Mouse (Mus musculus) left cerebral cortex, postnatal 10 days (tissue): Measurements from ENCODE around the gene Gm9970. TPM values are rescaled to one million over a fixed set of nuclear protein-coding genes. Genes with fewer than 3 reads are reported as not detected.

ENCODE experiments used
- DNase-seq, 2 experiments: peaks; one replicate each; pipeline ENCODE4 v3.0.0; 2021 to 2022; ENCODE audit warnings: low spot score in 2 of 2, mixed read lengths in 1 of 2; ENCODE audit errors: extremely low spot score in 1 of 2
- intact Hi-C: fragments of 180-260 bp; cut with DNase I; formaldehyde crosslinking; loops from one replicate; pipeline ENCODE4 v1.15.1; 2025
- total RNA-seq, 2 experiments: library from RNA; stranded (reverse); gene quantifications; 2 replicates each; pipeline ENCODE4 v1.2.3; 2021

Gene Gm9970
- not detected for total RNA-seq

DNA sequence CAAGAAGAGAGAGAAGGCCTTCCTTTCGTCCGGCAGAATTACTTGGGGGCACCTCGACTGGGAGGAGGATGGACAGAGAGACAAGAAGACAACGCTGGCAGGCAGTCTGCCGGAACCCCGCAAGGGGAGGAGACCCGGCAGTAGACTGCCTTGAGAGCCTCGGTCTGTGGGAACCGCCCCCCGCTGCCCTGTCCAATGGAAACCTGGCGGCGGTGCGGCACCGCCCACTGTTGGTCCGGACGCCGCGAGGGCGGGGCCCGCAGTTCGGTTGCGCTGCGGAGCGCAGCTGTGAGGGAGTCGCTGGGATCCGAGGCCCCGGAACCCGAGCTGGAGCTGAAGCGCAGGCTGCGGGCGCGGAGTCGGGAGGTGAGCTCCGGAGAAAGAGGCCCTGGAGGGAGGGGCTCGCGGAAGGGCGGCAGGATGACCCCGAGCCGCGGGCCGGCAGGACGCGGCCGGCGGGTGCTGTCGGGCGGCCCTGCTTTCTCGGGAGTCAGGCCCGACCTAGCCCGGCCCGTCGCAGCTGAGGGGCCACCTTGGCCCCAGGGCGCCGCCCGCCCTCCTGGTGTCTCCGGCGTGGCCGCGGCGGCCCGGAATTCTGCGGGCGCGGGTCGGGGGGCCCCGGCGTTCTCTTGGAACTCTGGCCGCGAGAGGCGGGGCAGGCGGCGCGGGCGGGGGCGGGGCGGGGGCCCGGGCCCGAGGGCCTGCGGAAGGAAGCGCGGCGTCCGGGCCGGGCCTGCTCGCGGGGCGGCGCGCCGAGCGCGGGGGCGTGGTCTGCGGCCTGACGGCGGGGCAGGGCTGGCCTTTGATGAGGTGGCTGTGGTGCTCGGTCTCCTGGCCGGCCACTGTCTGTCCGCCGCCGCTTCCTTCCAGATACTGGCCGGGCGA is at the start of gene Gm9970, which contains the start of gene Nrbp1:
TSS of gene Gm9970 (minus strand) at position 596 of the 885 bp plus-strand sequence.
TSS of gene Nrbp1 (plus strand) at position 228 of the 885 bp plus-strand sequence.
- intact Hi-C loops: loop anchor here (2.0 kb wide), 1 partner anchor 20 kb away; the partner anchor contains the start of gene Ppm1g
- peak; percentile 93 to 98 for DNase-seq

DNA sequence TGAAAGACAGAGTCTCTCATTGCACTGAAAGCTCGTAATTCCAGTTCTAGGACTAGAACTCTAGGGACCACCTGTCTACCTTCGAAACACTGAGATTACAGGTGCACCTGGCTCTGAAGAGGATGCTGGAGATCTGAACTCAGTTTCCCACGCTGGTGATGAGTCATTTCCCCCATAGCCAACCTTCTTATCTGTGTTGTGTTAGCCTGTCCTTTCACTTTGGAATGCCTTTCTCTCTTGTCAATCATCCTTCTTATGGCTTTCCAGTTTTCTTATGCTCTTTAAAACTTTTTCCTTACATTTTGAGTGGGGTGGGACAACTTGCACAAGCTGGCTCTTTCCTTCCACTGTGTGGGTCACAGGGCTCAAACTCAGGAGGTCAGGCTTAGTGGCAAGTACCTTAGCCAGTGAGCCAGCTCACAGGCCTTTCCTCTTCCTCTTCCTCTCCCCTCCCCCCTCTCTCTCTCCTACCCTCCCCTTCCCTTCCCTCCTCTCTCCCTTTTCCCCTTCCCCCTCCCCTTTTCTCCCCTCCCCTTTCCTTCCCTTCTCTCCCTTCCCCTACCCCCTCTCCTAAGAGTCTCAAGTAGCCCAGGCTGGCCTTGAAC is 48.7 kb upstream of the Gm9970 start:
- DNase-seq: no peak
- intact Hi-C loops: loop anchor here (5.0 kb wide), 1 partner anchor 178 kb away; no protein-coding TSS in a partner anchor

DNA sequence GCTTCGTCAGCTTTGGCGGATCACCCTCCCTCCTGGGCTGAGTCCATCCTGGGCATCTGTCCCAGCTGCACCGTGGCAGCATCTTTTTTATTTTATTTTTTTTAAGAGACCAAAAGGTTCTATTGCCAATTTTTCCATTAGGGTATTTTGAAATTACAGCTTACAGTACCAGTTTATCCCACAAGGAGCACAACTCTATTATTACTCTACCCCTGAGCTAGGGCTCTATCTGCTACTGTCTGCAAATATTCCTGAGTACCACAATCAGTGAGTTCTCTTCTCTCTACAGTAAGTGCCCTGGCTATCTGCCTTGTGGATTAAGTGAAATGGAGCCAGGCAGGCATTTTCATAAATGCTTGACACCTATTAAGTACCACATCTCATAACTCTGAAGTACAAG is 47.6 kb upstream of the Gm9970 start:
- intact Hi-C loops: loop anchor here (5.0 kb wide), 1 partner anchor 179 kb away; no protein-coding TSS in a partner anchor
- DNase-seq: no peak

DNA sequence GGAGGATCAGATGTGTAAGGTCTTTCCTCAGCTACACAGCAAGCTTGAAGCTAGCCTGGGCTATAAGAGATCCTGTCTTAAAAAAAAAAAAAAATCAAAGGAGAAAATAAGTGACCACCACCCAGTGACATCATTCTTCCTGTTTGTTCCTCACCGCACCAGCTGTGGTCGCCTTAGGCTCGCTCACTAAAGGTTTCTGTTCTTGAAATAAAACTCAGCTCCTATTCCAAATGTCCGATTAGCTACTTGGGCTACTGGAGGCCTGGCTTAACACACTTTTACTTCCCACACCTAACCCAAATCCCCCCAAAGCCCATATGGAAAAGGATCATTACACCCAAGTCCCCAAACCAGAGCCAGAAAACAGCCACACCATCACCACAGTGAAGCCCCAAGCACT is 47.2 kb upstream of the Gm9970 start:
- no peak for DNase-seq
- intact Hi-C loops: loop anchor here (5.0 kb wide), 1 partner anchor 179 kb away; no protein-coding TSS in a partner anchor

DNA sequence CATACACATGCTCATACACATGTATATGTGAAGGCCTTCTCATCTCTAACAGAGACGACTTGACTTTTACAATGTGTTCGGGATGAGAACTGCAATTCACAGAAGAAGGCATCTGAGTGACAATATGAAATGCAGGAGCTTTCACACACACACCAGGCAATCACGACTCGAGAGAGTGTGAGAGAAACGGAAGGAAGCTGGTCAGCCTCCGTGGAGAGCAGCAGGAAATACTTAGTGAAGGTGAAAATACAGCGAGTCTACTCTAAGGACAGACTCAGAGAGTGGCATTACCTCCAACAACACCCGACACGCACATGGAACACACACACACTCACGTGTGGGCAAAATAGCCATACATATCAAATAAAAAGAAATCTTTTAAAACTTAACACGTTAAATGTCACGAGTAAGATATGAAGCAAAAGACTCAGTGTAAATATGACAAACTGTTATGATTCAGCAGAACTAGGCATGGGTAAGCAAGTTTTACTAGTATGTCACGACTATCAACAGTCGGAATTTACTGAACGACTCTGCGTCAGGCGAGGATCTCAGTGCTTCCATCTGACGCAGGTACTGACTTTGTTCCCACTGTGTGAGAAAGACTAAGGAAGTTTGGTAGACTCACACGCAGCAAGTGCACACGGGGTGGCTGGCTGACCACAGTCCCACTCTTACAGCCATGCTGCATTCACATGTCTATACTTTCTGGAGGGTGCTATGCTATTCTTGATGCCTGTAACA is 38.4 kb upstream of the Gm9970 start:
- no peak for DNase-seq
- intact Hi-C loops: no loop called here

DNA sequence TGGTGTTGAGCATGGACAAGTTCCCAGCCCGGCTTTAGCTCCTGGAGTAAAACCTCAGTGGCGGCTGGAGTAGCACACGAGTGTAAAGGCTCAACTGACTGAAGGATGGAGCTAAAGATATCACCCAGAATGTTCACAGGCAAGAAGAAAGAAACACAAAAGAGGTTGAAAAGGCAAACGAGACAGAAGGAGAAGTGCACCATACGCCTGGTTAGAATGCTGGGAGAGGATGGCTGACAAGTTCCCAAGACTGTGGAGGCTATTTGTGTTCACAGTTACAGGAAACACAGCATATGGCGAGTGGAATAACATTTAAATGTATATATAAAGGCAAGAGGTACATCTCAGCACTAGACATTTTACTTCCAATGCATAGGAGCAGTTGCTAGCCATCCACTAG is 32.0 kb upstream of the Gm9970 start:
- no peak for DNase-seq

DNA sequence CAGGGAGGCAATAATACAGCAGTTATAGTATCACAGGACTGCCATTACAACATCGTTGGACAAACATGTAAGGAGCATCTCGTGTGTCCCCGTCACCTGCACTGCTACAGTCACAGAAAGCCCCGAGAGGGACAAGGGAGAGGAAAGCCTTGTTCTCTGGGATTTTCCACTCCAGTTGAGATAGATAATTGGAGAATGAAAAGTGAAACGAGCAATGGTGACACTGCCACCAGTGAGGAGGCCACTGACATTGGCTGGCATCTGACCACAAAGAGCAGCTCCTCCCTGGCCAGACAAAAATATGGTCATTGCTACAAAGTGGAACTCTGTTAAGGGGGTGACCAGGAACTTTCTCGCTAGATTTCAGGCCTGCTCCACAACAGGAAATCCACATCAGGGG is 26.7 kb upstream of the Gm9970 start:
- intact Hi-C loops: no loop called here
- no peak for DNase-seq

More for the DNA sequence above, 32.0 kb upstream of the Gm9970 start:
- intact Hi-C loops: no loop called here

DNA sequence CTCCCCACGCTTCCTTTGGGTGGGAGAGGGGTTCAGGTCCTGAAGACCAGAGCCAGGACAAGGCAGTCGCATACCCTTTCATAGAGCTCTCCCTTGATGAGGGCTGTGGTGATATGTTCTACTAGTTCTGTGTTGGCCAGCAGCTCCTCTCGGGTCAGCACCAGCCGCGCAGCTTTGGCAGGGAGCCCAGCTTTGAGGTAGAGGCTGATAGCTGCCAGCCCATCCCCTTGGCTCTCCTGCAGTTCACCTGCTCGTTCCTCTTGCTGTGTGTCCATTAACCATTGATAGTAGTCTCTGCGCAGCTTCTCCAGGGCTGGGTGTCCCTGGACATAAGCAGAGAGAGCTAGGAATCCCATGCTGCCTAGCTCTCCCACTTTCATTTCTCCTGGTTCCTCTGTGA is 25.1 kb upstream of the Gm9970 start:
- DNase-seq: peak in 1 of 2 experiments; percentile 35
- intact Hi-C loops: no loop called here

DNA sequence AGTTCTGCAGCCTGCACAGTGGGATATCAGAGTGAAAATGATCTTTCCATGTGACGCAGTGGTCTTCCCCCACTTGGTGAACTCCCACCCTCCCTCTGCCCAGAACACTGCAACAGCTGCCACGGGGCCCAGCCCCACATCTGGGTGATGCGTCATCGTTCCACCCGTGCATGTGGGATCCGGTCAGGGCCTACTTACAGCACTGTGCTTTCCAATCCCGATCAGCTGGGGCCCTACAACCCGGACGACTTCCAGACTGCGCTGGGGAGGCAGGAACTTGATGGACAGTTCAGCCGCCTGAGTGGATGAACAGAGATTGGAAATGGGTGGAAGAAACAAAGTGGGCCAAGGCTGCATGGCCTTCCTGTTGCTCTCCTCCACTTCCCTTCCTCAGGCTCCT is 16.6 kb upstream of the Gm9970 start:
- intact Hi-C loops: no loop called here
- no peak for DNase-seq

DNA sequence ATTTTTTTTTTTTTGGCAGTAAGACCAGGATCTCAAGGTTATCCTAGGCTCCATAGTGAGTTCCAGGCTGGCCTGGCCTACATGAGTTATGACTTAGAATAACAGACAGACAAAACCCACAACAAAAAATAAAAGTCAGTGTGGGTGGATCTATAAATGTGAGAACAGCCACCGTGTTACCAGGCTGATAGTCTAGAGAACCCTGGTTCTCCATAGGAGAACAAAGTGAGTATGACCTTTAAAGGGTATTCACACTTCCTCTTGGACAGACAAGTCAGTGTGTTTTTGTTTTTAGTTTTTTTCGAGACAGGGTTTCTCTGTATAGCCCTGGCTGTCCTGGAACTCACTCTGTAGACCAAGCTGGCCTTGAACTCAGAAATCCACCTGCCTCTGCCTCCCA is 14.9 kb upstream of the Gm9970 start:
- intact Hi-C loops: no loop called here
- no peak for DNase-seq

DNA sequence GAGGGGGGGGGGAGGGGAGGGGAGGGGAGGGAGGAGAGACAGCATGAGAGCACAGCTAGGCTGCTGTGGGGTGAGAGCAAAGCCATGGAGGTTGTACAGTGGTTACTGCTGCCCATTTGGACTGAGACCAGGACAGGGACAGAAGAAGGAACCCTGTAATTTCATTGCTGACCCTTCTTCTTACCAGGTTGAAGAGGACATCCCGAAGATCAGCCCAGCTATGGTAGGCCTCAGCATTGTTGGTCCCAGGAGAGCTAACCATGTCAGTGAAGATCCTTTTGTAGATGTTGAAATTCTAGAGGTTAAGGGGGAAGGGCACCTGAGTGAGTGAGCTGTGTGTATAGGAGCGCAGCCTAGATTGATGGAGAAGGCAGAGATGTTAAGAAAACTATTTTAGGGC is 14.3 kb upstream of the Gm9970 start:
- intact Hi-C loops: no loop called here
- no peak for DNase-seq

DNA sequence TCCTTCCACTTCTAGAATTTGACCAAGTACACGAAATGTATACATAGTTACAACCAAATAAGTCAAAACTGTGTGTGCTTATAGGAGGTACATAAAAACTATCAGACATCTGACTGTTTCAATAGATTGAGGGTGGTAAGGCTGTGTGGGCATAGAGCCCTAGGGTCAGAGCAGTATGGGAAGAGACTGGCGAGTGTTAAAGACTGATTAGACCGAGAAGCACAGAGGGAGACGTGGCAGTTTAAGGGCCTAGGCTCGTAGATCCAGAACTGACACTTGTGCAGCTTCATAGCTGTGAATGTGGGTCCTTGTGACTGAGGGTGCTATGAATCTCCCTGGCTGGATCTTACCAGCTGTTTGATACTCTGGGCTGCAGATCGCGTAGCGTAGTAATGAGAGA is 13.9 kb upstream of the Gm9970 start:
- intact Hi-C loops: loop anchor here (5.0 kb wide), 1 partner anchor 58 kb away; no protein-coding TSS in a partner anchor
- no peak for DNase-seq

DNA sequence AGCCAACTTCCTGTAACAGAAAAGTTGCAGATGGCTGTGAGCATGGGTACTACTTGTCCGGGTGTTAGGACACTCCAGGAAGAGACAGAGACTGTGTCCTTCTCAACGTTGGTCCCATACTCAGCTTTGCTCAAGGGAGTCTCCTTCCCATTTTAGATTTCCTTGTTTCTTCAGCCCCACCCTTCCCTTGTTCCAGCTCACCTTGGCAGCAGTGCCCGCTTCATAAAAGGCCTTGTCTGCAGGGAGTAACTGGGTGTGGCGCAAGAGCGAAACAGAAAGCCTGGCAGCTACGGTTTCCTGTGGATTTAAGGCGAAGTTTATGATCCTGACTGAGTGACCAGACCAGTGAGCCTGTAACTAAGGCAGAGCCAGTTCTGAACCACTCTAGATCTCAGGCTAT is 13.4 kb upstream of the Gm9970 start:
- intact Hi-C loops: loop anchor here (5.0 kb wide), 1 partner anchor 57 kb away; no protein-coding TSS in a partner anchor

DNA sequence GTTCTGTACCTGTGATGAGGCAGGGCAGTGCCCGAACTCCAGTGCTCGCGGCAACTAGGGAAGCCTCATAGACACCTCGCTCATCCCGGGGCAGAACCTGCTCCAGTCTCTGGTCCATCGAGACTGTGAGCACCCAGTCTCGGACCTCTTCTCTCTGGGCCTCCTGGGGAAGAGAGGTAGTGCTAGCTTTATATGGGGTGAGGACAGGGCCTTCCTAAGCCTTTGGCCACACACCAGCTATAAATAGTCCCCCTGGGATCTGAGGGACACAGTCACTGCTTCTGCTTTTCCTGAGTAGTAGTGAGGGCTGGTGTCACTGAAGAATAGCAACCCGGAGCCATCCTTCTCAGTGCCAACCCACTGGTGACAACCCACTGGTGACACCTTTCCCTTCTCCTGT is 12.8 kb upstream of the Gm9970 start:
- intact Hi-C loops: loop anchor here (5.0 kb wide), 1 partner anchor 57 kb away; no protein-coding TSS in a partner anchor

More for the DNA sequence above, 13.4 kb upstream of the Gm9970 start:
- peak in 1 of 2 experiments; percentile 43 for DNase-seq

DNA sequence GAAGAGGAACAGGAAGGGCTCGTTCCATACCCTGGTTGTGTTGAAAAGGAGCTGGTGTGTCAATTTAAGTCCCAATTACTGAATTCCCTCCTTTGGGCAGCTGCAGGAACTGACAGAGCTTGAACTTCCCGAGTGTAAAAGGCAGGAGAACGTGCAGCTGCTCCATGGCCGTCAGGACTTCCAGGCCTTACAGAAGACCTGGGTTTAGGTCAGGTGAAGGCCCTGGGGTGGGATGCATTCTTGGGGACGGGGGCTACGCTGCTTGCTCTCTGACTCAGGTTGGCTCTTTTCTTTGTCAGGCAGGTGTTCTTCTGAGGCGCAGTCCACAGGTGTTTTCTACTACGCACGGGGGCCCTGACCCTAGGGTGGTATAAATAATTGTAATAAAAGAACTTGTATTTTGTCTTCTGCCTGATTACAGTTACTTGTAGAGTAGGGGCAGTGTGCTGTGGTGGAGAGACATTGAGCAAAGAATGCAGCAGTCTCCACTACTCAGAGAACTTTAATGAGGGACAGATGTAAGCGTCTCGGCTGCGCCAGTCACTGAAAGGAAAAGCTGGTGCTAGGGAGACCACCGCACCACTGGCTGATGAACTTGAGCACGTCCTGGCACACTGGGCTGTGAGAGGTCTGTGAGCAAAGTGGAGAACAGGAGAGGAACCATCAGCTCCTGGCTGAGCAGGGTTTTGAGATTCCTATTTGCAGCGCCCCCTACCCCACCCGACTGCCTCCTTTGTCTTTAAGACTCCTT is 11.9 kb upstream of the Gm9970 start:
- intact Hi-C loops: loop anchor here (5.0 kb wide), 1 partner anchor 56 kb away; no protein-coding TSS in a partner anchor
- DNase-seq: no peak

More for the DNA sequence above, 12.8 kb upstream of the Gm9970 start:
- DNase-seq: no peak

DNA sequence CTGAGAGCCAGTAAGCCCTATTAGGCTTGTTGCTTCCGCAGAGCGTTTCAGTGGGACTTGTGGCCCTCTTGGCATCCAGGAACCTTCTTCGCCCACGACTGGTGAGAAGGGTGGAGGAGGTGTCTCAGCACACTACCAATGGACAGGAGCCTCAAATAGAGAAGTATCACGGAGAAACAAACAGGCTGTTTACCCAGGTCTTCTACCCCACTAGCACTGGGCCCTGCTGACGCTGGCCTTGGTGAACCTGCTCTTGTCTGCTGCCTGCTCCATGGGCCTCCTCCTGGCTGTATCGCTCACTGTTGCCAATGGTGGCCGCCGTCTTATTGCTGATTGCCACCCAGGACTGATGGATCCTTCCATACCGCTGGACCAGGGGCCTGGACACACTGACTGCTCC is 11.1 kb upstream of the Gm9970 start:
- intact Hi-C loops: loop anchor here (5.0 kb wide), 1 partner anchor 55 kb away; no protein-coding TSS in a partner anchor
- DNase-seq: no peak

DNA sequence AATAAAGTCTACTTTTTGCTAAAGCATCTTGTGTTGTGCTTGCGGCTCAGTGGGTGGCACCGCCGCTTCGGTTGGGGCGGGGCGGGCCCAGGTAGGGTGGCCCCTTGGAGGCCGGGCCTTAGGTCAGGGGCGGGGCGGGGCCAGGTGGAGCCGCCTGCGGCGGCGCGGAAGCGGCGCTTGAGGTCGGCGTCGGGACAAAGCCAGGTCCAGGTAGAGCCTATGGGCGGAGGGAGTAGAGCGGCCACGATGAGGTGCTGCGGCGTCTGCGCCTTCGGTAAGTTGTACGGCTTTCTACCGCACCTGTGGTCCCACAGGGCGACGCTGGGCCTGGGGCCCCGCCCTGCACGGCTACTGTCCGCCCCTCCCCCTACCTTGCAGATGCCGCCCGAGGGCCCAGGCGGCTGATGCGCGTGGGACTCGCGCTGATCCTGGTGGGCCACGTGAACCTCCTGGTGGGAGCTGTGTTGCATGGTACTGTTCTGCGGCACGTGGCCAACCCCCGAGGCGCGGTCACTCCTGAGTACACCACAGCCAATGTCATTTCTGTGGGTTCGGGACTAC is 10.6 kb upstream of the Gm9970 start, which contains the start of gene Krtcap3:
TSS of gene Krtcap3 (plus strand) at position 151 of the 561 bp plus-strand sequence.
- intact Hi-C loops: loop anchor here (5.0 kb wide), 1 partner anchor 54 kb away; no protein-coding TSS in a partner anchor
- DNase-seq: peak in 1 of 2 experiments; percentile 66

DNA sequence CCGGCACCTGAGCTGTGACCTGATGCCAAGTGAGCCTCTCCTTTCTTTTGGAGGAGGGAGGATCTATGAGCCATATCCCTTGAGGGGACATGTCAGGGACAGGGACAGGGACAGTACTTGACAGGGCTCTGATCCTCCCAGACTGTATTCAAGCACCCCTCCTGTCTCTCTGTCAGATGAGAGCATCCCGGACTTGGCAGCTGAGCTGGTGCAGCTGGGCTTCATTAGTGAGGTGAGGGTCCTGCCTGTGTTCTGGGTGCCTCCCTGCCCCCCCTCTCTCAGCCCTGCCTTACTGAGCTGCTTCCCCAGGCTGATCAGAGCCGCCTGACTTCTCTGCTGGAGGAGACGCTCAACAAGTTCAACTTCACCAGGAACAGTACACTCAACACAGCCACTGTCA is 9.7 kb upstream of the Gm9970 start:
- DNase-seq: no peak
- intact Hi-C loops: loop anchor here (5.0 kb wide), 1 partner anchor 53 kb away; no protein-coding TSS in a partner anchor
